Mouse (Mus musculus): ENCODE results near the gene Tmem40.

The Tmem40 gene

GRCm38 (mm10) chr6:115702901-115703300 is 59.3 kb downstream of the Tmem40 start:
- no peak for DNase-seq (ENCODE audit: low read depth, low spot score)

GRCm38 (mm10) chr6:115701302-115701701 is 60.9 kb downstream of the Tmem40 start:
- no peak for DNase-seq (ENCODE audit: low read depth, low spot score)

GRCm38 (mm10) chr6:115700778-115701177 is 61.4 kb downstream of the Tmem40 start:
- DNase-seq (ENCODE audit: low read depth, low spot score): no peak

- no peak for DNase-seq (ENCODE audit: low read depth, low spot score)
These were observed 63.5 kb downstream of the Tmem40 start for GRCm38 (mm10) chr6:115698699-115699098.

- DNase-seq (ENCODE audit: low read depth, low spot score): no peak
These were observed 64.3 kb downstream of the Tmem40 start for GRCm38 (mm10) chr6:115697739-115698558.

GRCm38 (mm10) chr6:115696707-115697215 is 65.4 kb downstream of the Tmem40 start:
- no peak for DNase-seq (ENCODE audit: low read depth, low spot score)

- no peak for DNase-seq (ENCODE audit: low read depth, low spot score)
These were observed 67.1 kb downstream of the Tmem40 start for GRCm38 (mm10) chr6:115695124-115695523.

- peak; percentile 58 for DNase-seq (ENCODE audit: low read depth, low spot score)
These were observed 67.8 kb downstream of the Tmem40 start for GRCm38 (mm10) chr6:115694441-115694842.

- no peak for DNase-seq (ENCODE audit: low read depth, low spot score)
These were observed 69.1 kb downstream of the Tmem40 start for GRCm38 (mm10) chr6:115692963-115693730.

GRCm38 (mm10) chr6:115692163-115692950 is 69.9 kb downstream of the Tmem40 start:
- no peak for DNase-seq (ENCODE audit: low read depth, low spot score)

GRCm38 (mm10) chr6:115690105-115690504 is 72.1 kb downstream of the Tmem40 start:
- no peak for DNase-seq (ENCODE audit: low read depth, low spot score)

GRCm38 (mm10) chr6:115688589-115688988 is 73.6 kb downstream of the Tmem40 start:
- no peak for DNase-seq (ENCODE audit: low read depth, low spot score)

GRCm38 (mm10) chr6:115687753-115688152 is 74.5 kb downstream of the Tmem40 start:
- no peak for DNase-seq (ENCODE audit: low read depth, low spot score)

- DNase-seq (ENCODE audit: low read depth, low spot score): no peak
These were observed 77.2 kb downstream of the Tmem40 start for GRCm38 (mm10) chr6:115684851-115685646.

GRCm38 (mm10) chr6:115684271-115684670 is 77.9 kb downstream of the Tmem40 start:
- DNase-seq (ENCODE audit: low read depth, low spot score): no peak

GRCm38 (mm10) chr6:115681066-115681465 is 81.1 kb downstream of the Tmem40 start:
- DNase-seq (ENCODE audit: low read depth, low spot score): no peak

Data from telencephalon, adult 2 months (tissue).